Mouse (Mus musculus) layer of hippocampus, postnatal 36 days (tissue): ENCODE measurements at regions not wholly inside any gene's neighbourhood (a gene's known extent, or its start where the extent isn't known, plus 50 kb on each side); places are given as distances from the start of the nearest gene placed in this dataset.

ENCODE experiments used
- DNase-seq, 2 experiments: peaks; one replicate each; pipeline ENCODE4 v3.0.0; 2022

GRCm38 (mm10) chr10:111789264-111789663, 183.2 kb upstream of the Krr1 start:
- DNase-seq, result no peak

- no peak for DNase-seq
These were observed 181.6 kb upstream of the Krr1 start for GRCm38 (mm10) chr10:111790911-111791310.

GRCm38 (mm10) chr10:111795056-111795455, 177.4 kb upstream of the Krr1 start:
- DNase-seq, result no peak

- DNase-seq, result no peak
These were observed 176.7 kb upstream of the Krr1 start for GRCm38 (mm10) chr10:111795756-111796155.

- DNase-seq, result no peak
These were observed 173.6 kb upstream of the Krr1 start for GRCm38 (mm10) chr10:111798851-111799281.

GRCm38 (mm10) chr10:111799850-111800589, 172.4 kb upstream of the Krr1 start:
- DNase-seq, result no peak

GRCm38 (mm10) chr10:111800590-111800935, 171.9 kb upstream of the Krr1 start:
- no peak for DNase-seq

GRCm38 (mm10) chr10:111801021-111801793, 171.3 kb upstream of the Krr1 start:
- no peak for DNase-seq

- DNase-seq, result no peak
These were observed 170.6 kb upstream of the Krr1 start for GRCm38 (mm10) chr10:111801794-111802359.

- DNase-seq, result no peak
These were observed 166.1 kb upstream of the Krr1 start for GRCm38 (mm10) chr10:111806333-111806732.

GRCm38 (mm10) chr10:111806916-111807315, 165.5 kb upstream of the Krr1 start:
- DNase-seq, result no peak

- no peak for DNase-seq
These were observed 158.7 kb upstream of the Krr1 start for GRCm38 (mm10) chr10:111813736-111814135.

- no peak for DNase-seq
These were observed 157.8 kb upstream of the Krr1 start for GRCm38 (mm10) chr10:111814648-111815047.

- DNase-seq, result no peak
These were observed 157.3 kb upstream of the Krr1 start for GRCm38 (mm10) chr10:111815160-111815559.

- no peak for DNase-seq
These were observed 156.5 kb upstream of the Krr1 start for GRCm38 (mm10) chr10:111815821-111816599.

- no peak for DNase-seq
These were observed 152.6 kb upstream of the Krr1 start for GRCm38 (mm10) chr10:111819755-111820451.

GRCm38 (mm10) chr10:111824820-111825219, 147.6 kb upstream of the Krr1 start:
- no peak for DNase-seq

GRCm38 (mm10) chr10:111826033-111826754, 146.3 kb upstream of the Krr1 start:
- no peak for DNase-seq

GRCm38 (mm10) chr10:111827246-111827645, 145.2 kb upstream of the Krr1 start:
- DNase-seq, result no peak

- DNase-seq, result no peak
These were observed 144.5 kb upstream of the Krr1 start for GRCm38 (mm10) chr10:111827930-111828329.

GRCm38 (mm10) chr10:111828610-111829009, 143.9 kb upstream of the Krr1 start:
- DNase-seq, result no peak
